7 mouse cellular contexts compared by ENCODE assay signal in the genomic region with DNA sequence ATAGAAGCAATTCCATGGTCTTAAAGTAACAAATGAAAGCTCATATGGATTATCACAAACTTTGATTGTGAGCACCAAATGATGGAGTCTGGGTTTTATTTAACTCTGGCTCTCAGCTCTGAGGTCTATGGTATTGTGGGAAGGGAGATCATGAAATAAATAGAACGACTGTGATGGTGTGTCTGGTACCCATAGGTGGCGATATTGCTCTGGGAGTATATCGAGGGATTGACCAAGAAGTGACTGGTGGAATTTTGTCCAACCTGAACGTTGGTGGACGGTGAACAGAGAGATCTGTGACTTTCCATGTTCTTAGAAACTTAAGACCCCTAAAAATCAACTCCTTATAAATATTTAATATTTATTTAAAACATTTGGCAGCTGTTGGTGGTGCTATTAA.
DNase-seq lines count a peak whose midpoint lies in the region; ATAC-seq and TF ChIP-seq lines count a peak whose summit lies in the region.

No protein-coding gene starts in this region.

- no peaks in the 10 kb centered on the region for H3K27me3 ChIP-seq in E14TG2a.4 (ENCODE audit: insufficient read depth, low read length)
- no peaks in the 10 kb centered on the region for H3K27me3 ChIP-seq in embryonic facial prominence, embryonic 14.5 days (replicated peaks; ENCODE audit: control insufficient read depth, insufficient read depth, low read length)

- H3K36me3 ChIP-seq in E14TG2a.4 (ENCODE audit: insufficient read depth, low read length), result no peaks in the 10 kb centered on the region
- no peaks in the 10 kb centered on the region for H3K36me3 ChIP-seq in embryonic facial prominence, embryonic 14.5 days (ENCODE audit: control insufficient read depth, insufficient read depth, low read length)

- peak; percentile 45 for TF ChIP-seq CTCF in E14TG2a.4 (conservative IDR thresholded peaks at IDR 0.05; ENCODE audit: low read length)

- no peaks in the 10 kb centered on the region for H3K9me3 ChIP-seq in E14TG2a.4 (ENCODE audit: low read length)
- no peaks in the 10 kb centered on the region for H3K9me3 ChIP-seq in embryonic facial prominence, embryonic 14.5 days (ENCODE audit: control insufficient read depth, low read length)

- H3K4me2 ChIP-seq in embryonic facial prominence, embryonic 14.5 days (ENCODE audit: low read depth, low read length), result no peak overlapping the region

- H3K4me3 ChIP-seq in E14TG2a.4 (replicated peaks; ENCODE audit: low read length), result no peak overlapping the region
- H3K4me3 ChIP-seq in embryonic facial prominence, embryonic 14.5 days (ENCODE audit: low read depth, low read length), result no peak overlapping the region

- H3K4me1 ChIP-seq in E14TG2a.4 (replicated peaks; ENCODE audit: low read depth, low read length), result no peaks in the 10 kb centered on the region
- H3K4me1 ChIP-seq in embryonic facial prominence, embryonic 14.5 days (ENCODE audit: control insufficient read depth, insufficient read depth, low read length), result no peaks in the 10 kb centered on the region

- no peak overlapping the region for H3K27ac ChIP-seq in embryonic facial prominence, embryonic 14.5 days (replicated peaks; ENCODE audit: low read depth, low read length)

- no peak for ATAC-seq in embryonic facial prominence, embryonic 14.5 days (ENCODE audit: low read depth)

- WGBS in embryonic facial prominence, embryonic 14.5 days, result 20% methylated on average over 5 of the region's 5 CpGs

- DNase-seq in kidney, adult 9 months, result peak; percentile 25
- DNase-seq in kidney, adult 18-20 months, result no peak
- DNase-seq in WW6 (ENCODE audit: low read depth, low spot score), result peak; percentile 20
- DNase-seq in embryonic facial prominence, embryonic 14.5 days (ENCODE audit: low spot score), result peak; percentile 51
- DNase-seq in skeletal muscle tissue, adult 2 months (ENCODE audit: low read depth, low spot score), result peak; percentile 4
- no peak for DNase-seq in ovary, adult 18-20 months (ENCODE audit: low spot score)

- no peak overlapping the region for H3K9ac ChIP-seq in embryonic facial prominence, embryonic 14.5 days (ENCODE audit: low read depth, low read length)

Comparison
In these comparisons a context has a peak if more than half of its experiments do, and no peak if none do; other contexts are left out.
1. DNase-seq: peak in kidney, adult 9 months (single experiment), WW6 (single experiment), embryonic facial prominence, embryonic 14.5 days (single experiment) and skeletal muscle tissue, adult 2 months (single experiment); none in kidney, adult 18-20 months (single experiment) and ovary, adult 18-20 months (single experiment).